Mouse (Mus musculus) forebrain, postnatal 0 days (tissue): Measurements from ENCODE around the gene Oscp1. TPM values are rescaled to one million over a fixed set of nuclear protein-coding genes. Genes with fewer than 3 reads are reported as not detected.

Source experiments
- ATAC-seq: fragments of 200-750 bp; cut with Nextera tagmentation; 2 replicates; pipeline ENCODE4 v1.8.0; 2017; ENCODE audit warnings: mild to moderate bottlenecking, moderate library complexity
- DNase-seq: peaks from one replicate; pipeline ENCODE4 v3.0.0-alpha.2; 2015
- H3K27ac ChIP-seq: fragments of 300-500 bp; sonication (generic); 2 replicates; pipeline ENCODE4 v1.5.1; 2014; ENCODE audit warnings: low read depth, mild to moderate bottlenecking, antibody characterized with exemption, low read length, moderate library complexity, mixed read lengths
- H3K27me3 ChIP-seq: fragments of 300-500 bp; sonication (generic); 2 replicates; pipeline ENCODE4 v1.6.1; 2014; ENCODE audit warnings: mild to moderate bottlenecking, low read length, mixed read lengths; ENCODE audit not compliant: insufficient read depth
- H3K36me3 ChIP-seq: fragments of 300-500 bp; sonication (generic); 2 replicates; pipeline ENCODE4 v1.6.1; 2014; ENCODE audit warnings: mild to moderate bottlenecking, moderate library complexity; ENCODE audit not compliant: insufficient read depth
- H3K4me1 ChIP-seq: fragments of 300-500 bp; sonication (generic); 2 replicates; pipeline ENCODE4 v1.6.1; 2014; ENCODE audit warnings: antibody characterized with exemption; ENCODE audit not compliant: insufficient read depth
- H3K4me2 ChIP-seq: fragments of 300-500 bp; sonication (generic); 2 replicates; pipeline ENCODE4 v1.6.1; 2014; ENCODE audit warnings: low read depth, mild to moderate bottlenecking, moderate library complexity
- H3K4me3 ChIP-seq: fragments of 300-500 bp; sonication (generic); 2 replicates; pipeline ENCODE4 v1.5.1; 2014; ENCODE audit warnings: low read depth, low read length, mixed read lengths
- H3K9ac ChIP-seq: fragments of 300-500 bp; sonication (generic); 2 replicates; pipeline ENCODE4 v1.6.1; 2014; ENCODE audit warnings: mild to moderate bottlenecking
- H3K9me3 ChIP-seq: fragments of 300-500 bp; sonication (generic); 2 replicates; pipeline ENCODE4 v1.6.1; 2016; ENCODE audit warnings: low read length
- CTCF ChIP-seq: sonication (generic); IDR thresholded peaks from 2 replicates; pipeline ENCODE4 v1.5.1; 2016; ENCODE audit warnings: antibody characterized with exemption, control low read depth, low read depth
- WGBS: fragments of 180-500 bp; shearing (Covaris S2); extraction: QIAGEN DNeasy Blood & Tissue Kit; methylation state at CpG from one replicate; pipeline ENCODE4 v1.1.7; 2014; 5-methylcytosine and 5-hydroxymethylcytosine counted together
- polyA plus RNA-seq: library from polyadenylated mRNA; unstranded; fragments of >200 nt; fragmentation: Nextera tagmentation; extraction: Ambion mirVana; gene quantifications from 2 replicates; pipeline ENCODE4 v1.2.1, GENCODE M21; 2015
- total RNA-seq: library from RNA; depleted of rRNA; stranded (reverse); fragments of >200 nt; gene quantifications from 2 replicates; pipeline ENCODE4 v1.2.3, GENCODE M21; 2014; rRNA removed

Oscp1 gene
- total RNA-seq (30.8 and 32.8 TPM in 2 replicates), polyA plus RNA-seq (37.4 and 43.7 TPM in 2 replicates)

GRCm38 (mm10) chr4:126058134-126058996 lies at the start of gene Oscp1:
Oscp1 (plus strand) TSS chr4:126058565.
- peaks cover 11% of the 10 kb centered on the region; the same call in 1 of the 2 replicates for H3K4me1 ChIP-seq
- no peaks in the 10 kb centered on the region for H3K27me3 ChIP-seq
- peak within 1 kb of the TSS; percentile 59 for H3K4me3 ChIP-seq
- peaks cover 28% of the 10 kb centered on the region for H3K36me3 ChIP-seq
- DNase-seq (peak; percentile 96), ATAC-seq (peak; percentile 100)
- H3K27ac ChIP-seq = peak within 1 kb of the TSS; percentile 80
- H3K4me2 ChIP-seq = peak within 1 kb of the TSS; percentile 79
- no peaks in the 10 kb centered on the region for H3K9me3 ChIP-seq
- TF ChIP-seq CTCF = no peak
- WGBS = under 1% methylated on average over 57 of the region's 57 CpGs
- H3K9ac ChIP-seq = peak within 1 kb of the TSS; percentile 73

DNA sequence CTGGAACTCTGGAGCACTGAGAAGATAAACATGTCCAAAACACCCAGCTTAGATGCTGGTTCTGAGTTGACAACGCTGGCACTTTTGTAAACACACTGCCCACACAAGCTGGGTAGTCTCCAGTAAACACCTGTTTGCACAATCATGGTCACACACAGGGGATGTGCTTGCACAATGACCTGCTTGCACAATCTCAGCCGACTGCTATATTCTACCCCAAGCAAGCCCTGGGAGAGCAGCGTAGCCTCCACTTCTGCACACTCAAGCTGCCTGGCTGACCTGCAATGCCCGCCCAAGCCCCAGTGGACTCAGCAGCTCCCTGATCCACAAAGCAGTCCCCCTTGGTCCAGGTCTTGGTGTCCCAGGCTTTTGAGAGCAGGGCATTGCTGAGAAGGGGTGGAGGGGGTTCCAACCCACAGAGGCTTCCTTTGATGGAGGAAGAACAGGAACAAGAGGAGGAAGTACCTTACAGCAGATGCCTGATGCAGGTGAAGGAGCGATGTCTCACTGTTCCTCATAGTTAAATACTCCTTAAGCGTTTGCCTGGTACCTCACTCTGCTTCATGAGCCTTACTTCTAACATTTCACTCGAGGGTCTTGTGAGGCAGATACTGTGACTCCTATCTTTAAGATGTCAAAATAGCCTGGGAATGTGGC lies 40.6 kb upstream of the Oscp1 start:
- Histone ChIP-seq H3K4me2 (no peak overlapping the region), H3K4me1 (no peaks in the 10 kb centered on the region), H3K4me3 (no peak overlapping the region), H3K27ac (no peak overlapping the region), H3K9ac (no peak overlapping the region), H3K27me3 (no peaks in the 10 kb centered on the region), H3K36me3 (no peaks in the 10 kb centered on the region), H3K9me3 (no peaks in the 10 kb centered on the region)
- DNase-seq (no peak), ATAC-seq (no peak)
- WGBS = 89% methylated on average over 7 of the region's 7 CpGs
- TF ChIP-seq CTCF = no peak

- no peaks in the 10 kb centered on the region for H3K36me3 ChIP-seq
- 80% methylated on average over 11 of the region's 11 CpGs for WGBS
- H3K9me3 ChIP-seq = no peaks in the 10 kb centered on the region
- H3K4me3 ChIP-seq = no peak overlapping the region
- no peaks in the 10 kb centered on the region for H3K4me1 ChIP-seq
- no peaks in the 10 kb centered on the region for H3K27me3 ChIP-seq
- ATAC-seq (no peak), DNase-seq (no peak)
- H3K4me2 ChIP-seq = no peak overlapping the region
- TF ChIP-seq CTCF = no peak
- no peak overlapping the region for H3K9ac ChIP-seq
- no peak overlapping the region for H3K27ac ChIP-seq
These were observed 39.3 kb upstream of the Oscp1 start for GRCm38 (mm10) chr4:126018966-126019538.

GRCm38 (mm10) chr4:126024303-126024900 lies 34.0 kb upstream of the Oscp1 start, which contains the start of gene Csf3r:
Csf3r (plus strand) TSS chr4:126024550.
- WGBS = 60% methylated on average over 16 of the region's 16 CpGs

GRCm38 (mm10) chr4:126025801-126026200 lies 32.6 kb upstream of the Oscp1 start:
- no peak overlapping the region for H3K27ac ChIP-seq
- H3K9ac ChIP-seq = no peak overlapping the region
- ATAC-seq (no peak), DNase-seq (no peak)
- no peaks in the 10 kb centered on the region for H3K4me1 ChIP-seq
- WGBS = 72% methylated on average over 5 of the region's 5 CpGs
- H3K27me3 ChIP-seq = no peaks in the 10 kb centered on the region
- H3K36me3 ChIP-seq = no peaks in the 10 kb centered on the region
- no peak for TF ChIP-seq CTCF
- H3K4me3 ChIP-seq = no peak overlapping the region
- H3K4me2 ChIP-seq = no peak overlapping the region
- H3K9me3 ChIP-seq = no peaks in the 10 kb centered on the region

More at GRCm38 (mm10) chr4:126024303-126024900, 34.0 kb upstream of the Oscp1 start, which contains the start of gene Csf3r:
- no peak for DNase-seq
- Histone ChIP-seq H3K4me1 (no peaks in the 10 kb centered on the region), H3K36me3 (no peaks in the 10 kb centered on the region), H3K9ac (no peak within 1 kb of the TSS), H3K4me3 (no peak within 1 kb of the TSS), H3K27ac (no peak within 1 kb of the TSS), H3K9me3 (no peaks in the 10 kb centered on the region), H3K4me2 (no peak within 1 kb of the TSS), H3K27me3 (no peaks in the 10 kb centered on the region)
- TF ChIP-seq CTCF = no peak
- no peak for ATAC-seq

DNA sequence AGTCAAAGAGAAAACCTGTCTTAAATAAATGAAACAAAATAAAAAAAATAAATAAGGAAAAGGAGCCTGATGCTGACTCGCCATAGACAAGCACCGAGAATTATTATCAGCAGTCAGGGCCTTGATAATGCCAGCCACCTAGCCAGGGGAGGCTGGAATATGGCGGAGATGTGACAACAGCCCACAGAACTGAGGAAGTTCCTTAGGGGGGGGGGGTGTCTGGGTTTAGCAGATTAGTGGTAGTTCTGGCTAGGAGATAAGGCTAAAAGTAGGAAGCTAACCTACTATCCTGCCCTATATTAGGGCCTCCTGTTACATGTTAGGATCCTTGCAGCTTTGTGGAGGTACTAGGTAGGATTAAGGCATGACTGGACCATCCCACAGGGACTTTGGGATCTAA lies 30.4 kb upstream of the Oscp1 start:
- Histone ChIP-seq H3K9ac (no peak overlapping the region), H3K4me3 (no peak overlapping the region), H3K27me3 (no peaks in the 10 kb centered on the region), H3K27ac (no peak overlapping the region), H3K9me3 (no peaks in the 10 kb centered on the region), H3K36me3 (no peaks in the 10 kb centered on the region), H3K4me1 (no peaks in the 10 kb centered on the region), H3K4me2 (no peak overlapping the region)
- 90% methylated on average over 3 of the region's 3 CpGs for WGBS
- no peak for DNase-seq
- no peak for TF ChIP-seq CTCF
- ATAC-seq = no peak
